Mouse (Mus musculus): ENCODE results near the gene Ncan.
"Not testable (repeated sequence)": the region's sequence is repeated elsewhere in the genome, so short reads cannot be mapped to it uniquely, and the experiment has no call there.

Ncan gene

DNA sequence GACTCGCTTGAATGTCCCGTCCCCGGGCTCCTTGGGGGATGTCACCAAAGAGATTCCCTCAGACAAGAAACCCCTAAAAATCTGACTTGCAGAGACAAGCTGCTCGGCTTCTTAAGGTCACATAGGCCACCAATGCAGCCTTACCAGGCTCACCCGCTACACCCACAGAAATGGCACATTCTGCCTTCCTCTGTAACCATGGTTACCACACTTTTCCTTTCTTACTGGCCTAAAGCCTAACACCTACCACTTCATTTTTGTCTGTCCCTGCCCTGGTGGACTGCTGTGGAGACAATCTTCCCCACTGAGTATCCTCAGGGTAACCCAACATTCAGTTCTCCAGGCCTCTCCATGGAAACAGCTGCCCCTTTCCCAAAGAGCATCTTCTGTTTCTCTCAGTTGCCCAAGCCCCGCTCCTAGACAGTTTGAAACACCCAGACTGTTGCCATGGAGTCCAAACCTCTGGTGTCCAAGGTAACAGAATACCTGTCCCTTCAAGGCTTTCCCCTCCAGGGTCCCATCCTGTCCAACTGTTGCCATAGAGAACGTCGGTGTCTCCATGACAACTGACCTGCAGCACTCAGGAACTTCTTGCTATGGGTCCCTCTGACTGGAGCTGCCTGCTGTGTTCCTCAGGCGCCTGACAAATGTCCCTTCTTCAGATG, 31.2 kb downstream of the Ncan start:
- in situ Hi-C loops (cut with MboI; ENCODE audit: low pct_unique_long_range_greater_than_20kb in 1 of 2, low sequenced_read_pairs in 2 of 2, unreplicated experiment in 1 of 2), result no loop called here

GRCm38 (mm10) chr8:70087836-70088650, 32.6 kb downstream of the Ncan start:
- in situ Hi-C loops (cut with MboI; ENCODE audit: low pct_unique_long_range_greater_than_20kb in 1 of 2, low sequenced_read_pairs in 2 of 2, unreplicated experiment in 1 of 2), result no loop called here

GRCm38 (mm10) chr8:70087237-70087636, 33.4 kb downstream of the Ncan start:
- in situ Hi-C loops (cut with MboI; ENCODE audit: low pct_unique_long_range_greater_than_20kb in 1 of 2, low sequenced_read_pairs in 2 of 2, unreplicated experiment in 1 of 2), result no loop called here

- in situ Hi-C loops (cut with MboI; ENCODE audit: low pct_unique_long_range_greater_than_20kb in 1 of 2, low sequenced_read_pairs in 2 of 2, unreplicated experiment in 1 of 2), result no loop called here
Observed at GRCm38 (mm10) chr8:70086151-70086550, 34.5 kb downstream of the Ncan start.

- in situ Hi-C loops (cut with MboI; ENCODE audit: low pct_unique_long_range_greater_than_20kb in 1 of 2, low sequenced_read_pairs in 2 of 2, unreplicated experiment in 1 of 2), result no loop called here
Observed at GRCm38 (mm10) chr8:70084191-70085065, 36.2 kb downstream of the Ncan start.

DNA sequence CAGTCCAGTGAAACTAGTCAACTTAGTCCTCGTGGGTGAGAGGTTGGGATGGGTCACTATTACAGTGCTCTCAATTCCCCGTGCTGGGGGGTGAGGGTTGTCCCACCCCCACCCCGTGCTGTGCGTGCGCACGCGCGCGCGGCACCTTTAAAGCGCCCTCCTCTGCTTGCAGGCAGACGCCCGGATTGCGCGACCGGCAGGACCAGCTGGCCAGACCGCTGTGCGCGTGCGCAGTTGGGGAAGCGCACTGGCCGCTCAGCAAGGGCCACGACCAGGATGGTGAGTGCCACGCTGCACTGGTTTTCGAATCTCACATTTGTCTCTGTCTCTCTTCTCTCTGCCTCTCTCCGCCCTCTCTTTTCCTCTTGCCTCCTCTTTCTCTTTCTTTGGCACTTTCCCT, 37.4 kb downstream of the Ncan start, which contains the start of gene Hapln4:
TSS of gene Hapln4 (plus strand) at position 173 of the 400 bp plus-strand sequence.
- in situ Hi-C loops (cut with MboI; ENCODE audit: low pct_unique_long_range_greater_than_20kb in 1 of 2, low sequenced_read_pairs in 2 of 2, unreplicated experiment in 1 of 2), result no loop called here

GRCm38 (mm10) chr8:70081976-70082375, 38.7 kb downstream of the Ncan start:
- in situ Hi-C loops (cut with MboI; ENCODE audit: low pct_unique_long_range_greater_than_20kb in 1 of 2, low sequenced_read_pairs in 2 of 2, unreplicated experiment in 1 of 2), result no loop called here

GRCm38 (mm10) chr8:70073682-70074081, 47.0 kb downstream of the Ncan start:
- in situ Hi-C loops (cut with MboI; ENCODE audit: low pct_unique_long_range_greater_than_20kb in 1 of 2, low sequenced_read_pairs in 2 of 2, unreplicated experiment in 1 of 2), result no loop called here

- in situ Hi-C loops (cut with MboI; ENCODE audit: low pct_unique_long_range_greater_than_20kb in 1 of 2, low sequenced_read_pairs in 2 of 2, unreplicated experiment in 1 of 2), result no loop called here
Observed at GRCm38 (mm10) chr8:70073120-70073519, 47.6 kb downstream of the Ncan start.

DNA sequence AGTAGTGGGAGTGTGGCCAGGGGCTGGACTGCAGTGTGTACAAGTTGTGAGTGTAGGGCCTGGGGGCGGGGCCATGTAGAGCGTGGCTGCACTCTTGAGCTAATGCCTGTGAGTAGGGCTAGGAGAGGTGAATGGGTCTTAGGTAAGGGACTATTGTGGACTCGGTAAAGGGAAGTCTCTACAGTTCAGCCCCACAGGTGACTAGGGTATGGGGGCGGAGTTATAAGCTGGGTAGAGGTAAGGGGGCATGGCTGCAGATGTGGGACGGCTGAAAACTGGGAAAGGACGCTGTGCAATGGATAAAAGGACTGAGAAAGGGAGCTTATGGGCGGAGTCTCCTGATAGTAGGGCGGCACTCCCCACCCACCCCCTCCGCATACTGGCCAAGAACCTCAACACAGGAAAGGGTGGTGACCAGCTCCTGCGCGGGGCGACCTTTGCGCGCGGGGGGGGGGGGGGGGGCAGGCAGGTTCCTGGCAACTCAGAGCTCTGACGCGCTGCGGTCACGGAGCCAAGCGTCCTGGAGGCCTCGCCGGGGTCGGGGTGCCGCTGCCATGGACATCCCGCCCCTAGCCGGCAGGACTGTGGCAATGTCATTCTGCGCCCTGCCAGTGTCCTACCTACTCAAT, 48.1 kb downstream of the Ncan start, which contains the start of gene Tm6sf2:
TSS of gene Tm6sf2 (plus strand) at position 484 of the 629 bp plus-strand sequence.
- in situ Hi-C loops (cut with MboI; ENCODE audit: low pct_unique_long_range_greater_than_20kb in 1 of 2, low sequenced_read_pairs in 2 of 2, unreplicated experiment in 1 of 2), result no loop called here

- in situ Hi-C loops (cut with MboI; ENCODE audit: low pct_unique_long_range_greater_than_20kb in 1 of 2, low sequenced_read_pairs in 2 of 2, unreplicated experiment in 1 of 2), result no loop called here
Observed at GRCm38 (mm10) chr8:70071836-70072440, 48.7 kb downstream of the Ncan start.

GRCm38 (mm10) chr8:70057721-70058120, 63.0 kb downstream of the Ncan start:
- in situ Hi-C loops (cut with MboI; ENCODE audit: low pct_unique_long_range_greater_than_20kb in 1 of 2, low sequenced_read_pairs in 2 of 2, unreplicated experiment in 1 of 2), result no loop called here

DNA sequence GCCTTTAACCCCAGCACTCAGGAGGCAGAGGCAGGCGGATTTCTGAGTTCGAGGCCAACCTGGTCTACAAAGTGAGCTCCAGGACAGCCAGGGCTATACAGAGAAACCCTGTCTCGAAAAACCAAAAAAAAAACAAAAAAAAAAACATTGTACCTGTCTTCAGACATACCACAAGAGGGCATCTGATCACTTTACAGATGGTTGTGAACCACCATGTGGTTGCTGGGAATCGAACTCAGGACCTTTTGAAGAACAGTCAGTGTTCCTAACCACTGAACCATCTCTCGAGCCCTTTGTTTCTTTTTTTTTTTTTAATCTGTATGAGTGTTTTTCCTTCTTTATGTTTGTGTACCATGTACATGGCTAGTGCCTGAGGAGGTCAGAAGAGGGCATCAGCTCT, 70.2 kb downstream of the Ncan start:
- in situ Hi-C loops (cut with MboI; ENCODE audit: low pct_unique_long_range_greater_than_20kb in 1 of 2, low sequenced_read_pairs in 2 of 2, unreplicated experiment in 1 of 2), result not testable (repeated sequence)

DNA sequence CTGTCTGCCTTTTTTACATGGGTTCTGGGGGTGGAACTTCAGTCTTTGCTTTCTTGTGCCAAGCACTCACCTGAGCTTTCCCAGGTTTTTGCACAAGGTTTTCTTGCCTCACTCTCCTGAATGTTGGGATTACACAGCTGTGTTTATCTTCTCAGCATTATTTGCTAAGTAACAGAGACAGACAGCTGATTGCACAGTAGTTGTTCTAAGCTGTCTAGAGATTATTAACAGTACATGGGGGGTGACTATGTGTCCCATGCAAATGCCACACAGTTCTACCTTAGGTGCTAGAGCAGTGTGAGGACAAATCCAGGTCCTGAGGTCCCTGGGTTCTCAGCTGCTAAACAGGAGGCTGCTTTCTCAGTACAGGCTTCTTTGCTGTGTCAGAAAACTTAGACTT, 71.0 kb downstream of the Ncan start:
- in situ Hi-C loops (cut with MboI; ENCODE audit: low pct_unique_long_range_greater_than_20kb in 1 of 2, low sequenced_read_pairs in 2 of 2, unreplicated experiment in 1 of 2), result no loop called here

- in situ Hi-C loops (cut with MboI; ENCODE audit: low pct_unique_long_range_greater_than_20kb in 1 of 2, low sequenced_read_pairs in 2 of 2, unreplicated experiment in 1 of 2), result no loop called here
Observed at GRCm38 (mm10) chr8:70043996-70044395, 76.7 kb downstream of the Ncan start.
